Mouse (Mus musculus): Measurements from ENCODE around the gene Txk.
A peak's percentile ranks its signal among the peaks of the same experiment; 100 is the strongest.

Gene Txk

GRCm38 (mm10) chr5:72748659-72749265, 3.8 kb downstream of the Txk start:
- DNase-seq: no peak

GRCm38 (mm10) chr5:72747384-72747783, 5.2 kb downstream of the Txk start:
- no peak for DNase-seq

GRCm38 (mm10) chr5:72746461-72746860, 6.1 kb downstream of the Txk start:
- no peak for DNase-seq

GRCm38 (mm10) chr5:72743103-72743502, 9.5 kb downstream of the Txk start:
- DNase-seq: no peak

GRCm38 (mm10) chr5:72736868-72737267, 15.7 kb downstream of the Txk start:
- no peak for DNase-seq

GRCm38 (mm10) chr5:72736437-72736836, 16.1 kb downstream of the Txk start:
- no peak for DNase-seq

- no peak for DNase-seq
Measured at GRCm38 (mm10) chr5:72735763-72736162, 16.8 kb downstream of the Txk start.

GRCm38 (mm10) chr5:72732885-72733284, 19.7 kb downstream of the Txk start:
- no peak for DNase-seq

- DNase-seq: no peak
Measured at GRCm38 (mm10) chr5:72725404-72725803, 27.2 kb downstream of the Txk start.

GRCm38 (mm10) chr5:72723429-72723828, 29.1 kb downstream of the Txk start:
- no peak for DNase-seq

- DNase-seq: no peak
Measured at GRCm38 (mm10) chr5:72720587-72720986, 32.0 kb downstream of the Txk start.

- peak; percentile 5 for DNase-seq
Measured at GRCm38 (mm10) chr5:72710572-72711278, 41.9 kb downstream of the Txk start.

- DNase-seq: no peak
Measured at GRCm38 (mm10) chr5:72709976-72710375, 42.6 kb downstream of the Txk start.

GRCm38 (mm10) chr5:72709451-72709850, 43.1 kb downstream of the Txk start:
- DNase-seq: no peak

GRCm38 (mm10) chr5:72706722-72707121, 45.9 kb downstream of the Txk start:
- no peak for DNase-seq

- no peak for DNase-seq
Measured at GRCm38 (mm10) chr5:72706095-72706494, 46.5 kb downstream of the Txk start.

- DNase-seq: no peak
Measured at GRCm38 (mm10) chr5:72702202-72702601, 50.4 kb downstream of the Txk start.

GRCm38 (mm10) chr5:72699500-72699818, 53.1 kb downstream of the Txk start:
- no peak for DNase-seq

GRCm38 (mm10) chr5:72698818-72699499, 53.6 kb downstream of the Txk start:
- no peak for DNase-seq

GRCm38 (mm10) chr5:72698343-72698742, 54.2 kb downstream of the Txk start:
- no peak for DNase-seq

- no peak for DNase-seq
Measured at GRCm38 (mm10) chr5:72696491-72696890, 56.1 kb downstream of the Txk start.

- DNase-seq: no peak
Measured at GRCm38 (mm10) chr5:72694684-72695083, 57.9 kb downstream of the Txk start.

- DNase-seq: no peak
Measured at GRCm38 (mm10) chr5:72690516-72690915, 62.1 kb downstream of the Txk start.

- DNase-seq: no peak
Measured at GRCm38 (mm10) chr5:72689556-72689955, 63.0 kb downstream of the Txk start.
